Mouse (Mus musculus): ENCODE measurements around the gene Fam228a. TPM values are rescaled to one million over a fixed set of nuclear protein-coding genes. Genes with fewer than 3 reads are reported as not detected.

The Fam228a gene
- not detected for polyA plus RNA-seq (2017; shearing (Covaris generic))

DNA sequence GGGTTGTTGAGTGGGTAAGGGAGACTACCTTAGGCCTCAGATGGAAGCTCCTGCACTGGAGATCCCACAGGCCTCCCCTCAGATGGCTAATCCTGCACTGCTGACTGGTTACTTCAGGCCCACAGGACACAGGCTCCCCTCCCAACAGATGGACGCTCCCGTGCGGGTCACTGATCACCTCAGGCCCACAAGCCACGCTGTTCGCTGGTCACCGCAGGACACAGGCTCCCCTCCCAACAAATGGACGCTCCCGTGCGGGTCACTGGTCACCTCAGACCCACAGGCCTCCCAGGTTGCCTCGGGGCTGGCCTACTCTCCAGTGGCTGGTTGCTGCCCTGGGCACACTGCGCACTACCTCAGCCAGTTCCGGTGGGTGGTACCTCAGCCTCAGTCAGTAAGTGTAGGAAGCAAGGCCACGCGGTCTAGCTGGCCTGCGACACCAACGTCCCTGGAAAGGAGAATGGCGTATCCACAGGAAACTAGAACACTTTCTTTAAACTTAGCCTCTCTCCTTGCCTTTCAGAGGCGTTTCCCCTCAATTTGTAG lies at the start of gene Fam228a:
Gene Fam228a, minus strand, starts transcription at position 400 of the 546 bp plus-strand sequence.

DNA sequence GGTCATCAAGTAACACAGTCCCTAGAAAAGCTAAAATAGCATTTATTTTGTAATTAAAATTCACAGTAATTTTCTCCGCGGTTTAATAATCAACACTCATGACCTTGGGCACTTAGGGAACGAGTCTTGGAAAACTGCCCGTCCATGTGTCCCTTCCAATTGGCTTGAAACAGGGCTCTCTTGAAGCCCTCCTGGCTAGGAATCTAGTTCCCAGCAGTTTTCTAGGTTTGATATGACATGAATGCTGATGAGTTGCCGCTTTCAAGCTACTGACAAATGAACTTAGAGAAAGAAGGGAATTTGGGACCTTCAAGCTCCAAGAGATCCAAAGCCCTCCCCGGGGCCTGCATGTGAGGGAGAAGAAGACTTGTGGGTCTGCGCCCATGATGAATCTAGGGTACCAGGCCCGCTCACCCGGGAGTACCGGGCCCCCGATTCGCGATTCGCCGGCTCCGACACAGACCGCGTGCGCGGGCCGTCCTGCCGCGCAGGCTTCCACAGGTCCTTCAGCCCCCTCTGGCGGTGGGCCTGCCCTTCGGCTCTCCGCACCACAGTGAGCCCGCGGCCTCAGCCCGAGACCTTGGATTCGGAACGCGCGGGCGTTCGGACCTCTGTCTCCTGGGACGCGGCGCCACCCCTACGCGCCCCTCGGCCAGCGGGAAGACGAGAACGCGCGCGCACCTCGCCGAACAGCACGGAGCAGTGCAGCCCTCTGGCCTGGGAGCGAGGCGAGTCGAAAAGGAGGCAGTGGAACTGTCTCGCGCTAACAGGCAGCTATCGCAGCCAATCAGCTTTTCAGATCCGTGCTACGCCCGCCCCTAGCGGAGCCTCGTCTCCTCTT lies 30.5 kb upstream of the Fam228a start, which contains the start of the genes Pfn4 and Fam228b:
Gene Pfn4, plus strand, starts transcription at position 531 of the 841 bp plus-strand sequence.
Gene Fam228b, minus strand, starts transcription at position 776 of the 841 bp plus-strand sequence.

Other genes with a start within 250 kb of the Fam228a start
- 191 TPM for gene Itsn2, start 145.8 kb downstream of the Fam228a start, polyA plus RNA-seq (2017; shearing (Covaris generic))
- not detected for gene Gm3625, start 145.5 kb downstream of the Fam228a start, polyA plus RNA-seq (2017; shearing (Covaris generic))
- not detected for gene Pfn4, start 30.6 kb upstream of the Fam228a start, polyA plus RNA-seq (2017; shearing (Covaris generic))
- gene Fam228b, start 30.8 kb upstream of the Fam228a start, polyA plus RNA-seq (2017; shearing (Covaris generic)): not detected
- 311 TPM for gene Sf3b6, start 79.1 kb upstream of the Fam228a start, polyA plus RNA-seq (2017; shearing (Covaris generic))
- not detected for gene Fkbp1b, start 103.2 kb upstream of the Fam228a start, polyA plus RNA-seq (2017; shearing (Covaris generic))
- gene Wdcp, start 104.9 kb upstream of the Fam228a start, polyA plus RNA-seq (2017; shearing (Covaris generic)): 7.3 TPM
- gene Mfsd2b, start 135.9 kb upstream of the Fam228a start, polyA plus RNA-seq (2017; shearing (Covaris generic)): 0.45 TPM
- gene Ubxn2a, start 169.3 kb upstream of the Fam228a start, polyA plus RNA-seq (2017; shearing (Covaris generic)): 76.0 TPM
- 59.5 TPM for gene Atad2b, start 178.9 kb upstream of the Fam228a start, polyA plus RNA-seq (2017; shearing (Covaris generic))